Mouse (Mus musculus) hindbrain, postnatal 0 days (tissue): Measurements from ENCODE around the gene Mgrn1. TPM values are rescaled to one million over a fixed set of nuclear protein-coding genes. Genes with fewer than 3 reads are reported as not detected.

Experiments
- ATAC-seq: fragments of 200-750 bp; cut with Nextera tagmentation; 2 replicates; pipeline ENCODE4 v1.8.0; 2017; ENCODE audit warnings: mild to moderate bottlenecking, moderate TSS enrichment, moderate library complexity
- DNase-seq: peaks from one replicate; pipeline ENCODE4 v3.0.0-alpha.2; 2015; ENCODE audit warnings: low spot score
- H3K27ac ChIP-seq: fragments of 300-500 bp; sonication (generic); 2 replicates; pipeline ENCODE4 v1.5.1; 2014; ENCODE audit warnings: mild to moderate bottlenecking
- H3K27me3 ChIP-seq: fragments of 300-500 bp; sonication (generic); 2 replicates; pipeline ENCODE4 v1.6.1; 2014; ENCODE audit warnings: low read length, mixed read lengths; ENCODE audit not compliant: insufficient read depth
- H3K36me3 ChIP-seq: fragments of 300-500 bp; sonication (generic); 2 replicates; pipeline ENCODE4 v1.6.1; 2014; ENCODE audit warnings: low read length, mixed read lengths; ENCODE audit not compliant: insufficient read depth
- H3K4me1 ChIP-seq: fragments of 300-500 bp; sonication (generic); 2 replicates; pipeline ENCODE4 v1.6.1; 2014; ENCODE audit warnings: antibody characterized with exemption, low read length, mixed read lengths; ENCODE audit not compliant: insufficient read depth
- H3K4me2 ChIP-seq: fragments of 300-500 bp; sonication (generic); 2 replicates; pipeline ENCODE4 v1.6.1; 2014; ENCODE audit warnings: low read depth, mild to moderate bottlenecking, low read length, moderate library complexity, mixed read lengths
- H3K4me3 ChIP-seq: fragments of 300-500 bp; sonication (generic); 2 replicates; pipeline ENCODE4 v1.5.1; 2014; ENCODE audit warnings: low read length
- H3K9ac ChIP-seq: fragments of 300-500 bp; sonication (generic); replicated peaks from 2 replicates; pipeline ENCODE4 v1.6.1; 2014; ENCODE audit warnings: mild to moderate bottlenecking, low read length, moderate library complexity, mixed read lengths
- H3K9me3 ChIP-seq: fragments of 300-500 bp; sonication (generic); 2 replicates; pipeline ENCODE4 v1.6.1; 2016; ENCODE audit warnings: low read length, mixed read lengths
- CTCF ChIP-seq: IDR thresholded peaks from 2 replicates; pipeline ENCODE4 v1.5.1; 2016; ENCODE audit warnings: antibody characterized with exemption, control low read depth, low read depth
- WGBS: fragments of 180-500 bp; shearing (Covaris S2); extraction: QIAGEN DNeasy Blood & Tissue Kit; methylation state at CpG from one replicate; pipeline ENCODE4 v1.1.7; 2014; 5-methylcytosine and 5-hydroxymethylcytosine counted together
- polyA plus RNA-seq: library from polyadenylated mRNA; unstranded; fragments of >200 nt; fragmentation: Nextera tagmentation; extraction: Ambion mirVana; gene quantifications from 2 replicates; pipeline ENCODE4 v1.2.1, GENCODE M21; 2015
- total RNA-seq: library from RNA; depleted of rRNA; stranded (reverse); fragments of >200 nt; gene quantifications from 2 replicates; pipeline ENCODE4 v1.2.3, GENCODE M21; 2014; rRNA removed

Gene Mgrn1
- total and polyA plus RNA-seq, 2 experiments from 2014 or later: 126 to 235 TPM

DNA sequence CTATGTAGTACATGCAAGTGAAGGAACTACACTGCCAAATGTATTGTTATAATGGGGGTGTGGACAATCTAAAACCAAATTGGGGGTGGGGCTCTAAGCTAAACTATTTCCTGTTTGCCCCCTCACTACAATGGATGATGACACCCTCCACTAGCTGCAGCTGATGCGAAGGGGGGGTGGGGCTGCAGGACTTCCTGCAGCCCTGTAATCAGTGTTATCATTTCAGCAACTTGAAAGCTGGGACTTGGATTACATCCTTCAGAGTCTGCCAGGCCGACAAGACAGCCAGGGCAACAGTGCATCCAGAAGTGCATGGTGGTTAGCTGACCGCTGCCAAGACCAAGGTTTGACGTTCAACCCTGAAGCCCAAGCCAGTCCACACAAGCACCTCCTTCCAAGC is 85.6 kb downstream of the Mgrn1 start:
- Histone ChIP-seq H3K27ac (no peak overlapping the region), H3K9me3 (no peaks in the 10 kb centered on the region), H3K9ac (no peak overlapping the region), H3K4me2 (no peak overlapping the region), H3K4me1 (no peaks in the 10 kb centered on the region), H3K27me3 (no peaks in the 10 kb centered on the region), H3K36me3 (no peaks in the 10 kb centered on the region), H3K4me3 (no peak overlapping the region)
- WGBS: 88% methylated on average over 4 of the region's 4 CpGs
- TF ChIP-seq CTCF: no peak
- ATAC-seq (no peak), DNase-seq (no peak)

DNA sequence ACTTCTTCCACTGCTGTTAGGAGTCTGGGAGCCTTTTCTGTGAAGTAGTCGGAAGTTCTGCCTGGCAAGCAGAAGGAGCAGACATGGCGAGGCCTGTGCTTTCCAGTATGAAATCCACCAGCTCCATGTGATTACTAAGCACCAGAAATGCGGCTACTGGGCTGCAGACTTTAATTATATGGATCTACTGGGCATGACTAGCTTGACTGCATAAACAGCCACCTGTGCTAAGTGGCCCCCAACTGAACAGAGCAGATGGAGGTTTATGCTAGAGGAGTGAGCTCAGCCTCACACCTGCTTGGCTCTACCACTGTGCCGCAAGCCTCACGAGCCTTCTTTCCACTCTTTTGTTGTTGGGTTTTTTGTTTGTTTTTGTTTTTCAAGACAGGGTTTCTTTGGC is 88.5 kb downstream of the Mgrn1 start:
- H3K36me3 ChIP-seq: no peaks in the 10 kb centered on the region
- no peak for TF ChIP-seq CTCF
- DNase-seq: no peak
- H3K27me3 ChIP-seq: no peaks in the 10 kb centered on the region
- no peak overlapping the region for H3K27ac ChIP-seq
- no peak overlapping the region for H3K9ac ChIP-seq
- no peaks in the 10 kb centered on the region for H3K4me1 ChIP-seq
- 73% methylated on average over 5 of the region's 5 CpGs for WGBS
- no peak overlapping the region for H3K4me2 ChIP-seq
- H3K4me3 ChIP-seq: no peak overlapping the region
- no peak for ATAC-seq
- no peaks in the 10 kb centered on the region for H3K9me3 ChIP-seq

DNA sequence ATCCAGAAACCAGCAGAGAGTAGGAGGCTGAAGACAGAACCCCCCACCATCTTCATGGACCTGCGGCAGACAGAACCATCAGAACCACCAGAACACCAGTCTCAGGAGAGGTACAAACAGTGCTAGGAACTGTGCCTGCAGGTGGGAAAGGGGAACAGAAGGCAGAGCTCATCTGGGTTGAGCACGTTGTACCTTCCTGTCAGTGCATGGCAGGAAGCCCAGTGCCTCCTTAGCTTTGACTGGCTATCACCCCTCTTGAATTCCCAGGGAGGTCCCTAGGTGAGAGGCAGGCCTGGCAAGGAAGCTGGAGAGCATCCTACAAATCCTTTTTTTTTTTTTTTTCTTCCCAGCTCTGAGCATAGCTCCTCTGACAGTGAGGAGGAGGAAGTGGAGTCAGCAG is 90.1 kb downstream of the Mgrn1 start:
- H3K9ac ChIP-seq: no peak overlapping the region
- H3K27ac ChIP-seq: no peak overlapping the region
- WGBS: 54% methylated on average over 2 of the region's 2 CpGs
- H3K4me1 ChIP-seq: no peaks in the 10 kb centered on the region
- H3K4me2 ChIP-seq: no peak overlapping the region
- no peak for TF ChIP-seq CTCF
- no peak overlapping the region for H3K4me3 ChIP-seq
- ATAC-seq: no peak
- no peaks in the 10 kb centered on the region for H3K27me3 ChIP-seq
- no peaks in the 10 kb centered on the region for H3K36me3 ChIP-seq
- DNase-seq: no peak
- H3K9me3 ChIP-seq: no peaks in the 10 kb centered on the region

DNA sequence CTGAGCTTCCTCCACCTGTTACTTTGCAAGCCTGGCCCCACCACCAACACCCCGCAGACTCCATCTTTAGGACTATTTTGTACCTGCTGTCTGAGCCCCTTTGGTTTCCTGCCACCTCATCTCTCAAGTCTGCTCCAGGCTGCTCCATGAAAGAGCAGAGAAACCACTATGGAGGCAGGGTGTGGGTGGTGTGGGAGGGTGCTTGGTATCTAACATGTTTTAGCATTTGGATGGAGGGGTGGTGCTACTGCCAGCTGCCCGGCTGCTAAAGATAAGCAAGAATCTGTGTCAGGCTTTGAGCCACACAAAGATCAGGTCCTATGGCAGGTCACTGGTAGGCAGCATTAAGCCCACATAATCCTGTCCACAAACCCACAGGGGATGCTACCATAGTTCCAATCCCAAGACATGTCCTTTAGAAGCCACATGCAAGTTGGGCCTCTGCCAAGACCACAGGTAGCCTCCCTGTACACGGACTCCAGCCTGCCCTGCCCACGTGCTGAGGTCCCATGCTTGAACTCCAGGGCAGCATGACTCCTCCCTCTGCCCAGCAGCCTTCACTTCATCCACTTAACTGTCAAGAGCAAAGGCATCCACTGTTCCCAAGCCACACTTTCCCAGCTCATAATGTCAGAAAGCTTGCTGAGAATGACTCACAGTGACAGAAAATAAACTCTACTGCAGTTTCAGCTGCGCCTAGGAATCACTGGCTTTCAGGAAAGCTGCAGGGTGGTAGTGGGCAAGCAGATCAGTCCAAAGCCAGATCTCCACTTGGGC is 92.4 kb downstream of the Mgrn1 start:
- no peak overlapping the region for H3K27ac ChIP-seq
- H3K9ac ChIP-seq: no peak overlapping the region
- H3K36me3 ChIP-seq: no peaks in the 10 kb centered on the region
- ATAC-seq (no peak), DNase-seq (no peak)
- H3K9me3 ChIP-seq: no peaks in the 10 kb centered on the region
- H3K4me1 ChIP-seq: no peaks in the 10 kb centered on the region
- no peak overlapping the region for H3K4me3 ChIP-seq
- TF ChIP-seq CTCF: no peak
- no peaks in the 10 kb centered on the region for H3K27me3 ChIP-seq
- WGBS: 61% methylated on average over 5 of the region's 5 CpGs
- H3K4me2 ChIP-seq: no peak overlapping the region

DNA sequence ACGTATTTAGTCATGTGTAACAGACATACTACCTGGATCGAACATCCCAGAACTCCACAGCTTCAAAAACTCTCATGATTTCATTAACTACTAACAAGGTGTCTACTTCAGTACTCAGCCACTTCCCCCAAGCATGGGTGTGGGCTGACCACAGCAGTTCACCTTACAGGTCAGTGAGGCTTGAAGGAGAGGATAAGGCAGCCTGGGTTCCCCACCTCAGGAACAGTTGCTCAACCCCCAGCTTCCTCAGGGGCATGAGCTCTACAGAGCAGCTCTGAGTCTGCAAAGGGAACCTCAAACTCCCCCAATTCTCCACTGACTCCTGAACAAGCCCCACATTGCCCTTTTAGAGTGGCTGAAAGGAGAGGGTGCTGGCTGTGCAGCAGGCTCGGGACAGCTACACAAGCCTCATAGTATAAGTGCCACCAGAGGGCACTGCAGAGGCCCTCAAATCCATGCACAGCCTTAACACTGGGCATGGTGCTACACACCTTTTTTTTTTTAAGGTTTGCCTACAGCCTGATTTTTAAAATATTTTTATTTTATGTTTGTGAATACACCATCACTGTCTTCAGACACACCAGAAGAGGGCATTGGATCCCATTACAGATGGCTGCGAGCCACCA is 93.8 kb downstream of the Mgrn1 start:
- Histone ChIP-seq H3K4me1 (no peaks in the 10 kb centered on the region), H3K36me3 (no peaks in the 10 kb centered on the region), H3K9ac (no peak overlapping the region), H3K4me3 (no peak overlapping the region), H3K27me3 (no peaks in the 10 kb centered on the region), H3K4me2 (no peak overlapping the region), H3K9me3 (no peaks in the 10 kb centered on the region), H3K27ac (no peak overlapping the region)
- 66% methylated on average over 4 of the region's 4 CpGs for WGBS
- TF ChIP-seq CTCF: peak; percentile 67
- ATAC-seq (peak; percentile 59; the same call in 1 of the 2 replicates), DNase-seq (peak; percentile 39)

DNA sequence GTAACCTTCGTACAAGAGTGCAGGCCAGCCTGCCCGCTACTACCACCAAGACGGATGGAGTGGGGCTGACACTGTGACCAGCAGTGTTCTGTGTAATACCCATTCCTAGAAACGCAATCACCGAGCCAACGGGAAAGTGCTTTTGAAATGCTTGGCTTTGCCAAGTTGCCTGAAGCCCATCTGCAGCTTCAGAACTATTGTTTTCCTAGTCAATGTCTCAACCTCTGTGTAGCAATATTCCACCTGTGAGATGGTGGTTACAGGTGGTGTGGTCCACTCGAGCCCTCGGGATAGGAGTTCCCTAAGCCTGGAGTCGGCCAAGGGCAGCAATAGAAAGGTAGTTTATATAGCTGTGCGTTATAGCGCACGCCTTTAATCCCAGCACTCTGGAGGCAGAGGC is 98.7 kb downstream of the Mgrn1 start:
- WGBS: 92% methylated on average over 12 of the region's 12 CpGs
- H3K4me3 ChIP-seq: no peak overlapping the region
- H3K27me3 ChIP-seq: no peaks in the 10 kb centered on the region
- DNase-seq (no peak), ATAC-seq (no peak)
- no peaks in the 10 kb centered on the region for H3K9me3 ChIP-seq
- H3K27ac ChIP-seq: no peak overlapping the region
- no peaks in the 10 kb centered on the region for H3K4me1 ChIP-seq
- TF ChIP-seq CTCF: no peak
- H3K9ac ChIP-seq: no peak overlapping the region
- no peaks in the 10 kb centered on the region for H3K36me3 ChIP-seq
- H3K4me2 ChIP-seq: no peak overlapping the region

Other genes with a start within 250 kb of the Mgrn1 start
- 18.4 and 18.8 TPM in 2 replicates for gene Vasn, start 246.3 kb upstream of the Mgrn1 start, total RNA-seq
- 6.1 and 7.3 TPM in 2 replicates for gene Vasn, start 246.3 kb upstream of the Mgrn1 start, polyA plus RNA-seq
- gene Dnaja3, start 246.3 kb upstream of the Mgrn1 start, total RNA-seq: 49.6 and 50.6 TPM in 2 replicates
- gene Dnaja3, start 246.3 kb upstream of the Mgrn1 start, polyA plus RNA-seq: 52.9 and 54.3 TPM in 2 replicates
- 41.4 and 43.3 TPM in 2 replicates for gene Coro7, start 206.5 kb upstream of the Mgrn1 start, total RNA-seq
- gene Coro7, start 206.5 kb upstream of the Mgrn1 start, polyA plus RNA-seq: 29.1 and 30.2 TPM in 2 replicates
- 30.7 and 31.8 TPM in 2 replicates for gene Nmral1, start 166.9 kb upstream of the Mgrn1 start, total RNA-seq
- 33.1 and 35.4 TPM in 2 replicates for gene Nmral1, start 166.9 kb upstream of the Mgrn1 start, polyA plus RNA-seq
- 36.0 and 41.2 TPM in 2 replicates for gene Hmox2, start 159.9 kb upstream of the Mgrn1 start, total RNA-seq
- 93.4 and 101 TPM in 2 replicates for gene Hmox2, start 159.9 kb upstream of the Mgrn1 start, polyA plus RNA-seq
- 147 and 148 TPM in 2 replicates for gene Cdip1, start 96.0 kb upstream of the Mgrn1 start, total RNA-seq
- 133 and 135 TPM in 2 replicates for gene Cdip1, start 96.0 kb upstream of the Mgrn1 start, polyA plus RNA-seq
- gene 4930562C15Rik, start 50.8 kb upstream of the Mgrn1 start, total RNA-seq: 0.47 TPM in 1 of 2 replicates, not detected in the other
- 0.29 and 0.31 TPM in 2 replicates for gene 4930562C15Rik, start 50.8 kb upstream of the Mgrn1 start, polyA plus RNA-seq
- gene Ubald1, start 5.9 kb upstream of the Mgrn1 start, total RNA-seq: 37.6 and 38.8 TPM in 2 replicates
- gene Ubald1, start 5.9 kb upstream of the Mgrn1 start, polyA plus RNA-seq: 66.3 and 66.6 TPM in 2 replicates
- gene Nudt16l1, start 52.5 kb downstream of the Mgrn1 start, total RNA-seq: 29.8 and 43.0 TPM in 2 replicates
- gene Nudt16l1, start 52.5 kb downstream of the Mgrn1 start, polyA plus RNA-seq: 119 and 121 TPM in 2 replicates
- 35.0 and 47.7 TPM in 2 replicates for gene Anks3, start 78.0 kb downstream of the Mgrn1 start, total RNA-seq
- gene Anks3, start 78.0 kb downstream of the Mgrn1 start, polyA plus RNA-seq: 38.0 and 44.1 TPM in 2 replicates
- gene Sept12, start 111.6 kb downstream of the Mgrn1 start, total RNA-seq: not detected in 2 replicates
- gene Sept12, start 111.6 kb downstream of the Mgrn1 start, polyA plus RNA-seq: not detected in 2 replicates
- gene Smim22, start 121.0 kb downstream of the Mgrn1 start, total RNA-seq: not detected in 2 replicates
- 6.5 and 6.6 TPM in 2 replicates for gene Smim22, start 121.0 kb downstream of the Mgrn1 start, polyA plus RNA-seq
- gene Rogdi, start 127.3 kb downstream of the Mgrn1 start, total RNA-seq: 105 and 126 TPM in 2 replicates
- 142 and 148 TPM in 2 replicates for gene Rogdi, start 127.3 kb downstream of the Mgrn1 start, polyA plus RNA-seq
- 154 and 161 TPM in 2 replicates for gene Glyr1, start 163.6 kb downstream of the Mgrn1 start, total RNA-seq
- gene Glyr1, start 163.6 kb downstream of the Mgrn1 start, polyA plus RNA-seq: 136 and 139 TPM in 2 replicates
- gene Ubn1, start 163.8 kb downstream of the Mgrn1 start, total RNA-seq: 28.9 and 29.8 TPM in 2 replicates
- 7.3 and 8.2 TPM in 2 replicates for gene Ubn1, start 163.8 kb downstream of the Mgrn1 start, polyA plus RNA-seq
- gene Ppl, start 246.2 kb downstream of the Mgrn1 start, total RNA-seq: 0.07 and 0.16 TPM in 2 replicates
- 0.13 and 0.16 TPM in 2 replicates for gene Ppl, start 246.2 kb downstream of the Mgrn1 start, polyA plus RNA-seq